Mouse (Mus musculus): Measurements from ENCODE around the gene Map4k4. TPM values are rescaled to one million over a fixed set of nuclear protein-coding genes. Genes with fewer than 3 reads are reported as not detected.

Gene Map4k4
- polyA plus RNA-seq, 1 experiment from 2014 or later: 25.1 TPM

GRCm38 (mm10) chr1:40002129-40002727 is 101.5 kb downstream of the Map4k4 start:
- DNase-seq (ENCODE audit: low spot score): no peak
- Histone ChIP-seq H3K4me3 (no peak overlapping the region), H3K27ac (replicated peaks) (no peak overlapping the region), H3K27me3 (ENCODE audit: low read depth, poor library complexity, severe bottlenecking) (no peaks in the 10 kb centered on the region), H3K36me3 (peaks cover 100% of the 10 kb centered on the region), H3K4me1 (no peaks in the 10 kb centered on the region), H3K9me3 (replicated peaks) (no peaks in the 10 kb centered on the region)
- WGBS: 90% methylated on average over 4 of the region's 4 CpGs

GRCm38 (mm10) chr1:40006043-40006651 is 105.4 kb downstream of the Map4k4 start:
- DNase-seq (ENCODE audit: low spot score): no peak
- no peaks in the 10 kb centered on the region for H3K9me3 ChIP-seq (replicated peaks)
- H3K27ac ChIP-seq (replicated peaks): no peak overlapping the region
- H3K4me3 ChIP-seq: no peak overlapping the region
- no peaks in the 10 kb centered on the region for H3K27me3 ChIP-seq (ENCODE audit: low read depth, poor library complexity, severe bottlenecking)
- WGBS: 97% methylated on average over 4 of the region's 4 CpGs
- H3K36me3 ChIP-seq: peaks cover 100% of the 10 kb centered on the region
- no peaks in the 10 kb centered on the region for H3K4me1 ChIP-seq

DNA sequence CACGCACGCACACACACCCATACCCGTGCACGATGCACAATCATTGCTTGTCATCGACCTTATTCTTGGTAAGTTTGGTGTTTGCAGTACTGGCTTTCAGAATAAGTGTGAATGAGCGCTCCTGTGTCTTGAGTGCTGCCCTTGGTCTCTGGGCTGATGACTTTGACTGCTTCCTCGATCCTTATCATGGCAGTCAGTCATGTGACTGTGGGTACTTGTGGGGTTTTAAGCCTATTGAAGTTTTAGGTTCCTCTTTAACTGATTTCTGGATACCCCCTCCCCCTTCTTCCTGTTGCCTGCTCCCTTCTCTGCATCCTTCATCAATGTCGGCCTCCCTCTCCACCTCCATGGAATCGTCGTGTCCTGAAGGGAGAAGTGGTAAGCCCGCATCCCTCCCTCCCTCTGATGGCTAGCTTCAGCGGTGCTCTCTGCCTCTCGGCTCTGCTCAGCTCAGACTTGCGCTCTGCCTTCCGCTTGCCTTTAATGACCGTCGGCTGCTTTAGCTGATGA is 107.3 kb downstream of the Map4k4 start:
- Histone ChIP-seq H3K4me3 (no peak overlapping the region), H3K27ac (replicated peaks) (no peak overlapping the region), H3K36me3 (peaks cover 100% of the 10 kb centered on the region), H3K4me1 (no peaks in the 10 kb centered on the region), H3K27me3 (ENCODE audit: low read depth, poor library complexity, severe bottlenecking) (no peaks in the 10 kb centered on the region), H3K9me3 (replicated peaks) (no peaks in the 10 kb centered on the region)
- no peak for DNase-seq (ENCODE audit: low spot score)
- WGBS: 89% methylated on average over 17 of the region's 17 CpGs

- WGBS: 97% methylated on average over 8 of the region's 8 CpGs
- H3K9me3 ChIP-seq (replicated peaks): no peaks in the 10 kb centered on the region
- H3K4me3 ChIP-seq: no peak overlapping the region
- H3K4me1 ChIP-seq: no peaks in the 10 kb centered on the region
- peaks cover 100% of the 10 kb centered on the region for H3K36me3 ChIP-seq
- H3K27ac ChIP-seq (replicated peaks): no peak overlapping the region
- DNase-seq (ENCODE audit: low spot score): no peak
- H3K27me3 ChIP-seq (ENCODE audit: low read depth, poor library complexity, severe bottlenecking): no peaks in the 10 kb centered on the region
These were observed 112.0 kb downstream of the Map4k4 start for GRCm38 (mm10) chr1:40012696-40013095.

GRCm38 (mm10) chr1:40015066-40015678 is 114.5 kb downstream of the Map4k4 start:
- DNase-seq (ENCODE audit: low spot score): no peak
- WGBS: 91% methylated on average over 7 of the region's 7 CpGs
- H3K27ac ChIP-seq (replicated peaks): no peak overlapping the region
- no peaks in the 10 kb centered on the region for H3K9me3 ChIP-seq (replicated peaks)
- no peaks in the 10 kb centered on the region for H3K27me3 ChIP-seq (ENCODE audit: low read depth, poor library complexity, severe bottlenecking)
- H3K4me3 ChIP-seq: no peak overlapping the region
- no peaks in the 10 kb centered on the region for H3K4me1 ChIP-seq
- peaks cover 100% of the 10 kb centered on the region for H3K36me3 ChIP-seq

GRCm38 (mm10) chr1:40021617-40022016 is 120.9 kb downstream of the Map4k4 start:
- peaks cover 100% of the 10 kb centered on the region for H3K36me3 ChIP-seq
- H3K9me3 ChIP-seq (replicated peaks): no peaks in the 10 kb centered on the region
- no peaks in the 10 kb centered on the region for H3K4me1 ChIP-seq
- WGBS: 96% methylated on average over 4 of the region's 4 CpGs
- no peak overlapping the region for H3K4me3 ChIP-seq
- H3K27ac ChIP-seq (replicated peaks): no peak overlapping the region
- DNase-seq (ENCODE audit: low spot score): no peak
- no peaks in the 10 kb centered on the region for H3K27me3 ChIP-seq (ENCODE audit: low read depth, poor library complexity, severe bottlenecking)

- Histone ChIP-seq H3K36me3 (peaks cover 100% of the 10 kb centered on the region), H3K4me3 (no peak overlapping the region), H3K4me1 (no peaks in the 10 kb centered on the region), H3K27ac (replicated peaks) (no peak overlapping the region), H3K9me3 (replicated peaks) (no peaks in the 10 kb centered on the region), H3K27me3 (ENCODE audit: low read depth, poor library complexity, severe bottlenecking) (no peaks in the 10 kb centered on the region)
- DNase-seq (ENCODE audit: low spot score): no peak
- 94% methylated on average over 9 of the region's 9 CpGs for WGBS
These were observed 121.9 kb downstream of the Map4k4 start for GRCm38 (mm10) chr1:40022472-40023135.

- Histone ChIP-seq H3K4me1 (no peaks in the 10 kb centered on the region), H3K9me3 (replicated peaks) (no peaks in the 10 kb centered on the region), H3K27me3 (ENCODE audit: low read depth, poor library complexity, severe bottlenecking) (no peaks in the 10 kb centered on the region), H3K4me3 (no peak overlapping the region), H3K36me3 (peaks cover 98% of the 10 kb centered on the region), H3K27ac (replicated peaks) (no peak overlapping the region)
- WGBS: 95% methylated on average over 15 of the region's 15 CpGs
- DNase-seq (ENCODE audit: low spot score): no peak
These were observed 122.5 kb downstream of the Map4k4 start for GRCm38 (mm10) chr1:40023206-40023605.

DNA sequence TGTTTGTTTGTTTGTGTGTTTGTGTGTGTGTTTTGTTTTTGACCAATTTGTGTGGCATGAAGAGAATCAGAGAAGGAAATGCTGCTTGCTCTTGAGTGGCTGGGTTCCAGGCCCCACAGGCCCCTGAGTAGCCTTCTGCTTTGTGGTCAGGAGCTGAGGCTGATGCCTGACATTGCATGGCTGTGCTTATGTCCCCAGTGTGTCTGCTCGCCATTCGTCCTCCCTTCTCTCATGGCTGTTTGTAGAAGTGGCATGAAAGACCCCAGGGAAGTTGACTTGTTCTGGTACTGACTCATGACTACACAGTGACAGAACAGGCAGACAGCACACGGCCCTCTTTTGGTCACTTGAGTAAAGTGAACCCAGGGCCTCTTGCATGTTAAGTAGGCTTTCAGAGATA is 123.0 kb downstream of the Map4k4 start:
- H3K4me1 ChIP-seq: no peaks in the 10 kb centered on the region
- DNase-seq (ENCODE audit: low spot score): no peak
- H3K9me3 ChIP-seq (replicated peaks): no peaks in the 10 kb centered on the region
- H3K4me3 ChIP-seq: no peak overlapping the region
- no peaks in the 10 kb centered on the region for H3K27me3 ChIP-seq (ENCODE audit: low read depth, poor library complexity, severe bottlenecking)
- peaks cover 95% of the 10 kb centered on the region for H3K36me3 ChIP-seq
- no peak overlapping the region for H3K27ac ChIP-seq (replicated peaks)
- 77% methylated on average over 3 of the region's 3 CpGs for WGBS

GRCm38 (mm10) chr1:40024554-40025320 is 124.0 kb downstream of the Map4k4 start:
- DNase-seq (ENCODE audit: low spot score): no peak
- no peak overlapping the region for H3K27ac ChIP-seq (replicated peaks)
- H3K36me3 ChIP-seq: peaks cover 85% of the 10 kb centered on the region
- no peaks in the 10 kb centered on the region for H3K27me3 ChIP-seq (ENCODE audit: low read depth, poor library complexity, severe bottlenecking)
- H3K4me3 ChIP-seq: no peak overlapping the region
- no peaks in the 10 kb centered on the region for H3K4me1 ChIP-seq
- WGBS: 96% methylated on average over 27 of the region's 27 CpGs
- H3K9me3 ChIP-seq (replicated peaks): no peaks in the 10 kb centered on the region

- Histone ChIP-seq H3K4me3 (no peak overlapping the region), H3K4me1 (no peaks in the 10 kb centered on the region), H3K9me3 (replicated peaks) (no peaks in the 10 kb centered on the region), H3K27ac (replicated peaks) (no peak overlapping the region), H3K36me3 (peaks cover 79% of the 10 kb centered on the region), H3K27me3 (ENCODE audit: low read depth, poor library complexity, severe bottlenecking) (no peaks in the 10 kb centered on the region)
- WGBS: 92% methylated on average over 5 of the region's 5 CpGs
- DNase-seq (ENCODE audit: low spot score): no peak
These were observed 124.7 kb downstream of the Map4k4 start for GRCm38 (mm10) chr1:40025416-40025815.

GRCm38 (mm10) chr1:40027116-40027620 is 126.5 kb downstream of the Map4k4 start:
- WGBS: 91% methylated on average over 7 of the region's 7 CpGs
- Histone ChIP-seq H3K27ac (replicated peaks) (no peak overlapping the region), H3K36me3 (peaks cover 61% of the 10 kb centered on the region), H3K27me3 (ENCODE audit: low read depth, poor library complexity, severe bottlenecking) (no peaks in the 10 kb centered on the region), H3K9me3 (replicated peaks) (no peaks in the 10 kb centered on the region), H3K4me1 (no peaks in the 10 kb centered on the region), H3K4me3 (no peak overlapping the region)
- no peak for DNase-seq (ENCODE audit: low spot score)
